Mouse (Mus musculus): ENCODE measurements around the gene Synpr. TPM values are rescaled to one million over a fixed set of nuclear protein-coding genes. Genes with fewer than 3 reads are reported as not detected.

Synpr gene
- polyA plus RNA-seq, 1 experiment from 2014 or later = 4.1 TPM

GRCm38 (mm10) chr14:13357101-13357667, 72.6 kb downstream of the Synpr start:
- no peak overlapping the region for H3K9ac ChIP-seq
- no peaks in the 10 kb centered on the region for H3K9me3 ChIP-seq
- no peaks in the 10 kb centered on the region for H3K36me3 ChIP-seq
- H3K4me2 ChIP-seq = no peak overlapping the region
- WGBS = 64% methylated on average over 5 of the region's 5 CpGs
- no peak overlapping the region for H3K4me3 ChIP-seq (replicated peaks)
- ATAC-seq (ENCODE audit: insufficient read depth, low FRiP score, low read depth) = 0 out of 2 replicates have a peak, but pooled peaks have one; percentile 31
- no peaks in the 10 kb centered on the region for H3K4me1 ChIP-seq
- H3K27me3 ChIP-seq (replicated peaks) = no peaks in the 10 kb centered on the region
- H3K27ac ChIP-seq = no peak overlapping the region

GRCm38 (mm10) chr14:13358037-13358436, 73.5 kb downstream of the Synpr start:
- no peaks in the 10 kb centered on the region for H3K9me3 ChIP-seq
- no peak overlapping the region for H3K4me2 ChIP-seq
- no peaks in the 10 kb centered on the region for H3K36me3 ChIP-seq
- no peak overlapping the region for H3K4me3 ChIP-seq (replicated peaks)
- H3K9ac ChIP-seq = no peak overlapping the region
- H3K4me1 ChIP-seq = no peaks in the 10 kb centered on the region
- H3K27me3 ChIP-seq (replicated peaks) = no peaks in the 10 kb centered on the region
- ATAC-seq (ENCODE audit: insufficient read depth, low FRiP score, low read depth) = no peak
- no peak overlapping the region for H3K27ac ChIP-seq
- 73% methylated on average over 2 of the region's 2 CpGs for WGBS

- Histone ChIP-seq H3K27ac (no peak overlapping the region), H3K9ac (no peak overlapping the region), H3K4me3 (replicated peaks) (no peak overlapping the region), H3K4me1 (no peaks in the 10 kb centered on the region), H3K9me3 (no peaks in the 10 kb centered on the region), H3K4me2 (no peak overlapping the region), H3K27me3 (replicated peaks) (no peaks in the 10 kb centered on the region), H3K36me3 (no peaks in the 10 kb centered on the region)
- no peak; the same call in 1 of the 2 replicates for ATAC-seq (ENCODE audit: insufficient read depth, low FRiP score, low read depth)
These were observed 76.6 kb downstream of the Synpr start for GRCm38 (mm10) chr14:13361184-13361583.

- Histone ChIP-seq H3K27me3 (replicated peaks) (no peaks in the 10 kb centered on the region), H3K9me3 (no peaks in the 10 kb centered on the region), H3K9ac (no peak overlapping the region), H3K36me3 (no peaks in the 10 kb centered on the region), H3K4me1 (no peaks in the 10 kb centered on the region), H3K4me3 (replicated peaks) (no peak overlapping the region), H3K27ac (no peak overlapping the region), H3K4me2 (no peak overlapping the region)
- ATAC-seq (ENCODE audit: insufficient read depth, low FRiP score, low read depth) = no peak; the same call in 1 of the 2 replicates
- 88% methylated on average over 3 of the region's 3 CpGs for WGBS
These were observed 77.1 kb downstream of the Synpr start for GRCm38 (mm10) chr14:13361642-13362041.

- no peaks in the 10 kb centered on the region for H3K9me3 ChIP-seq
- 79% methylated on average over 3 of the region's 3 CpGs for WGBS
These were observed 83.7 kb downstream of the Synpr start for GRCm38 (mm10) chr14:13368309-13368708.

GRCm38 (mm10) chr14:13389081-13389480, 104.5 kb downstream of the Synpr start:
- no peak for ATAC-seq (ENCODE audit: insufficient read depth, low FRiP score, low read depth)
- H3K9me3 ChIP-seq = no peaks in the 10 kb centered on the region
- 77% methylated on average over 7 of the region's 7 CpGs for WGBS

More at GRCm38 (mm10) chr14:13368309-13368708, 83.7 kb downstream of the Synpr start:
- no peak for ATAC-seq (ENCODE audit: insufficient read depth, low FRiP score, low read depth)
- Histone ChIP-seq H3K9ac (no peak overlapping the region), H3K4me1 (no peaks in the 10 kb centered on the region), H3K36me3 (no peaks in the 10 kb centered on the region), H3K27ac (no peak overlapping the region), H3K4me2 (no peak overlapping the region), H3K4me3 (replicated peaks) (no peak overlapping the region), H3K27me3 (replicated peaks) (no peaks in the 10 kb centered on the region)

GRCm38 (mm10) chr14:13389954-13390353, 105.4 kb downstream of the Synpr start:
- ATAC-seq (ENCODE audit: insufficient read depth, low FRiP score, low read depth) = no peak
- WGBS = 78% methylated on average over 5 of the region's 5 CpGs

More at GRCm38 (mm10) chr14:13389081-13389480, 104.5 kb downstream of the Synpr start:
- H3K4me1 ChIP-seq = no peaks in the 10 kb centered on the region
- no peak overlapping the region for H3K9ac ChIP-seq
- no peak overlapping the region for H3K4me3 ChIP-seq (replicated peaks)
- H3K27me3 ChIP-seq (replicated peaks) = no peaks in the 10 kb centered on the region
- no peak overlapping the region for H3K4me2 ChIP-seq
- H3K36me3 ChIP-seq = no peaks in the 10 kb centered on the region
- no peak overlapping the region for H3K27ac ChIP-seq

GRCm38 (mm10) chr14:13399226-13400020, 114.8 kb downstream of the Synpr start:
- WGBS = 36% methylated on average over 6 of the region's 6 CpGs
- Histone ChIP-seq H3K36me3 (no peaks in the 10 kb centered on the region), H3K27ac (no peak overlapping the region), H3K9ac (no peak overlapping the region), H3K4me1 (no peaks in the 10 kb centered on the region), H3K27me3 (replicated peaks) (no peaks in the 10 kb centered on the region), H3K4me3 (replicated peaks) (no peak overlapping the region), H3K9me3 (no peaks in the 10 kb centered on the region), H3K4me2 (no peak overlapping the region)
- no peak for ATAC-seq (ENCODE audit: insufficient read depth, low FRiP score, low read depth)

More at GRCm38 (mm10) chr14:13389954-13390353, 105.4 kb downstream of the Synpr start:
- Histone ChIP-seq H3K9ac (no peak overlapping the region), H3K4me1 (no peaks in the 10 kb centered on the region), H3K27me3 (replicated peaks) (no peaks in the 10 kb centered on the region), H3K4me3 (replicated peaks) (no peak overlapping the region), H3K27ac (no peak overlapping the region), H3K9me3 (no peaks in the 10 kb centered on the region), H3K36me3 (no peaks in the 10 kb centered on the region), H3K4me2 (no peak overlapping the region)

- Histone ChIP-seq H3K36me3 (no peaks in the 10 kb centered on the region), H3K4me1 (no peaks in the 10 kb centered on the region), H3K4me3 (replicated peaks) (no peak overlapping the region), H3K4me2 (no peak overlapping the region), H3K9me3 (no peaks in the 10 kb centered on the region), H3K27me3 (replicated peaks) (no peaks in the 10 kb centered on the region), H3K9ac (no peak overlapping the region), H3K27ac (no peak overlapping the region)
- 63% methylated on average over 1 of the region's 1 CpGs for WGBS
- no peak for ATAC-seq (ENCODE audit: insufficient read depth, low FRiP score, low read depth)
These were observed 127.1 kb downstream of the Synpr start for GRCm38 (mm10) chr14:13411636-13412035.

GRCm38 (mm10) chr14:13440723-13441122, 156.1 kb downstream of the Synpr start:
- no peak for ATAC-seq (ENCODE audit: insufficient read depth, low FRiP score, low read depth)
- Histone ChIP-seq H3K27me3 (replicated peaks) (no peaks in the 10 kb centered on the region), H3K9me3 (no peaks in the 10 kb centered on the region), H3K4me3 (replicated peaks) (no peak overlapping the region), H3K4me2 (no peak overlapping the region), H3K9ac (no peak overlapping the region), H3K4me1 (no peaks in the 10 kb centered on the region), H3K36me3 (no peaks in the 10 kb centered on the region), H3K27ac (no peak overlapping the region)
- 77% methylated on average over 6 of the region's 6 CpGs for WGBS

GRCm38 (mm10) chr14:13444908-13445307, 160.3 kb downstream of the Synpr start:
- Histone ChIP-seq H3K27me3 (replicated peaks) (no peaks in the 10 kb centered on the region), H3K4me2 (no peak overlapping the region), H3K27ac (no peak overlapping the region), H3K36me3 (no peaks in the 10 kb centered on the region), H3K4me1 (no peaks in the 10 kb centered on the region), H3K4me3 (replicated peaks) (no peak overlapping the region), H3K9me3 (no peaks in the 10 kb centered on the region), H3K9ac (no peak overlapping the region)
- ATAC-seq (ENCODE audit: insufficient read depth, low FRiP score, low read depth) = no peak
- 32% methylated on average over 2 of the region's 2 CpGs for WGBS

- H3K4me3 ChIP-seq (replicated peaks) = no peak overlapping the region
- no peaks in the 10 kb centered on the region for H3K36me3 ChIP-seq
- H3K9ac ChIP-seq = no peak overlapping the region
- no peaks in the 10 kb centered on the region for H3K4me1 ChIP-seq
- H3K4me2 ChIP-seq = no peak overlapping the region
- no peaks in the 10 kb centered on the region for H3K27me3 ChIP-seq (replicated peaks)
- no peak; the same call in 1 of the 2 replicates for ATAC-seq (ENCODE audit: insufficient read depth, low FRiP score, low read depth)
- H3K9me3 ChIP-seq = no peaks in the 10 kb centered on the region
- 25% methylated on average over 3 of the region's 3 CpGs for WGBS
- H3K27ac ChIP-seq = no peak overlapping the region
These were observed 169.1 kb downstream of the Synpr start for GRCm38 (mm10) chr14:13453461-13454204.

All from stomach, embryonic 15.5 days (tissue).